Mouse (Mus musculus) CH12.LX (cell line): ENCODE results near the gene Rps12. TPM values are rescaled to one million over a fixed set of nuclear protein-coding genes. Genes with fewer than 3 reads are reported as not detected.

Source experiments
- DNase-seq: peaks from one replicate; pipeline ENCODE4 v3.0.0-alpha.2; 2013; ENCODE audit errors: extremely low read depth
- H3K27ac ChIP-seq: 2 replicates; pipeline ENCODE4 v1.5.1; 2012; ENCODE audit warnings: low read depth, mild to moderate bottlenecking, control low read depth, moderate library complexity; ENCODE audit not compliant: insufficient read depth
- H3K27me3 ChIP-seq: replicated peaks from 2 replicates; pipeline ENCODE3; 2012; ENCODE audit warnings: inconsistent platforms
- H3K36me3 ChIP-seq, 2 experiments: replicated peaks in 1 of 2; 2 replicates each; pipeline versions ENCODE3 to v1.6.1; 2012; ENCODE audit warnings: inconsistent platforms in 1 of 2, low read length in 1 of 2, mild to moderate bottlenecking in 1 of 2, mixed read lengths in 1 of 2, moderate library complexity in 1 of 2; ENCODE audit not compliant: control insufficient read depth in 1 of 2, insufficient read depth in 1 of 2
- H3K4me1 ChIP-seq, 2 experiments: 2 replicates each; pipeline ENCODE4 v1.6.1; 2012; ENCODE audit warnings: inconsistent platforms in 1 of 2, moderate library complexity in 1 of 2; ENCODE audit not compliant: insufficient read depth in 2 of 2, control insufficient read depth in 1 of 2
- H3K4me2 ChIP-seq: 2 replicates; pipeline ENCODE4 v1.6.1; 2012; ENCODE audit warnings: low read depth, mild to moderate bottlenecking, control low read depth; ENCODE audit not compliant: poor library complexity, insufficient read depth, severe bottlenecking
- H3K4me3 ChIP-seq, 3 experiments: fragments of 150-350 bp in 1 of 3; sonication (generic) in 1 of 3; replicated peaks in 1 of 3; 2 replicates each; pipeline versions ENCODE3 to v1.5.1; 2011 to 2012; ENCODE audit warnings: low read depth in 2 of 3, low read length in 2 of 3, mild to moderate bottlenecking in 2 of 3, moderate library complexity in 2 of 3, control low read depth in 1 of 3, improper control_type of control experiment in 1 of 3, inconsistent platforms in 1 of 3, mixed read lengths in 1 of 3; ENCODE audit not compliant: poor library complexity in 1 of 3
- H3K79me2 ChIP-seq: replicated peaks from 2 replicates; pipeline ENCODE4 v1.6.1; 2012; ENCODE audit warnings: mild to moderate bottlenecking, moderate library complexity; ENCODE audit not compliant: control insufficient read depth, poor library complexity, insufficient read depth, severe bottlenecking; ENCODE audit errors: extremely low read depth
- H3K9ac ChIP-seq: 2 replicates; pipeline ENCODE4 v1.6.1; 2012; ENCODE audit warnings: low read depth, mild to moderate bottlenecking, control low read depth, moderate library complexity; ENCODE audit not compliant: insufficient read depth
- H3K9me3 ChIP-seq: replicated peaks from 2 replicates; pipeline ENCODE3; 2012; ENCODE audit warnings: low read length, inconsistent platforms, mixed read lengths
- CTCF ChIP-seq, 2 experiments: IDR thresholded peaks in 1 of 2; conservative IDR thresholded peaks in 1 of 2; 2 replicates each; pipeline ENCODE4 v1.5.1; 2011 to 2012; ENCODE audit warnings: low read depth in 2 of 2, low read length in 2 of 2, improper control_type of control experiment in 1 of 2, inconsistent platforms in 1 of 2, mild to moderate bottlenecking in 1 of 2, moderate library complexity in 1 of 2
- MXI1 ChIP-seq: IDR thresholded peaks from 2 replicates; pipeline ENCODE4 v1.6.1; 2011; ENCODE audit warnings: mild to moderate bottlenecking, low read depth, low read length, improper control_type of control experiment
- RAD21 ChIP-seq: IDR thresholded peaks from 2 replicates; pipeline ENCODE4 v1.6.1; 2011; ENCODE audit warnings: low read depth, mild to moderate bottlenecking, low read length, improper control_type of control experiment, moderate library complexity
- SIN3A ChIP-seq: IDR thresholded peaks from 2 replicates; pipeline ENCODE4 v1.6.1; 2012; ENCODE audit warnings: low read length, improper control_type of control experiment, inconsistent platforms
- SMC3 ChIP-seq: IDR thresholded peaks from 2 replicates; pipeline ENCODE4 v1.6.1; 2011; ENCODE audit warnings: low read depth, low read length, improper control_type of control experiment
- ZC3H11A ChIP-seq: IDR thresholded peaks from 2 replicates; pipeline ENCODE4 v1.6.1; 2012; ENCODE audit warnings: low read depth, mild to moderate bottlenecking, inconsistent platforms, low read length, improper control_type of control experiment
- ZNF384 ChIP-seq: IDR thresholded peaks from 2 replicates; pipeline ENCODE4 v1.6.1; 2012; ENCODE audit warnings: low read depth, low read length, improper control_type of control experiment, inconsistent platforms
- dilution Hi-C: fragments of 300-500 bp; cut with MboI; formaldehyde crosslinking; loops from 2 replicates; pipeline ENCODE4 v1.14.3; 2020; ENCODE audit warnings: low sequenced_read_pairs; ENCODE audit not compliant: extremely low pct_unique_long_range_greater_than_20kb, extremely low pct_ligation_motif_present
- in situ Hi-C: fragments of 300-500 bp; cut with MboI; formaldehyde crosslinking; loops from 3 replicates; pipeline ENCODE4 v1.14.3; 2019; ENCODE audit warnings: low sequenced_read_pairs, low pct_ligation_motif_present, low pct_unique_long_range_greater_than_20kb, mixed read lengths
- polyA plus RNA-seq: library from polyadenylated mRNA; unstranded; fragments of >175 nt; gene quantifications from 2 replicates; pipeline ENCODE4 v1.2.1, GENCODE M21; 2012; ENCODE audit warnings: low read depth; ENCODE audit not compliant: insufficient read length
- total RNA-seq, 2 experiments: library from RNA; depleted of rRNA; stranded (reverse); fragments of 300-350 nt in 1 of 2; fragments of >200 nt in 1 of 2; gene quantifications; 2 replicates each; pipeline ENCODE4 v1.2.3; 2012 to 2014

The Rps12 gene
- total and polyA plus RNA-seq, 3 experiments, result 140 to 5,207 (median 4,213) TPM

- in situ Hi-C loops (loop anchor here (25.0 kb wide), 2 partner anchors 325 to 475 kb away; partner anchors contain the start of gene Stx7), dilution Hi-C loops (no loop called here)
- no peak overlapping the region for H3K27ac ChIP-seq
- TF ChIP-seq ZNF384 (peak; percentile 45; the same call in 1 of the 2 replicates), ZC3H11A (no peak)
- no peaks in the 10 kb centered on the region for H3K9me3 ChIP-seq
- no peaks in the 10 kb centered on the region for H3K36me3 ChIP-seq
- no peak for DNase-seq
- no peaks in the 10 kb centered on the region for H3K79me2 ChIP-seq
- H3K27me3 ChIP-seq, result no peaks in the 10 kb centered on the region
- peaks cover 5 to 11% of the 10 kb centered on the region in 2 experiments; a peak in 2 of 4 replicates for H3K4me1 ChIP-seq
- H3K9ac ChIP-seq, result no peak overlapping the region
- no peak overlapping the region for H3K4me3 ChIP-seq
- H3K4me2 ChIP-seq, result peak overlapping the region; percentile 22; the same call in 1 of the 2 replicates
Observed at GRCm38 (mm10) chr10:23812438-23812759, 25.3 kb upstream of the Rps12 start.

- no peaks in the 10 kb centered on the region for H3K36me3 ChIP-seq
- H3K4me1 ChIP-seq, result peaks cover 5 to 11% of the 10 kb centered on the region in 2 experiments; a peak in 2 of 4 replicates
- dilution Hi-C loops (no loop called here), in situ Hi-C loops (loop anchor here (25.0 kb wide), 2 partner anchors 325 to 475 kb away; partner anchors contain the start of gene Stx7)
- no peaks in the 10 kb centered on the region for H3K9me3 ChIP-seq
- no peak overlapping the region for H3K4me3 ChIP-seq
- TF ChIP-seq SMC3 (peak; percentile 60), CTCF (conservative IDR thresholded peaks at IDR 0.05 in 1 of 2, IDR thresholded peaks at IDR 0.05 in 1 of 2; ENCODE audit: low read depth in 2 of 2, low read length in 2 of 2) (peak; percentile 76 to 96), RAD21 (peak; percentile 56), MXI1 (no peak)
- no peaks in the 10 kb centered on the region for H3K79me2 ChIP-seq
- peak; percentile 69 for DNase-seq
- H3K9ac ChIP-seq, result no peak overlapping the region
- no peaks in the 10 kb centered on the region for H3K27me3 ChIP-seq
- peak overlapping the region; percentile 22; the same call in 1 of the 2 replicates for H3K4me2 ChIP-seq
- no peak overlapping the region for H3K27ac ChIP-seq
Observed at GRCm38 (mm10) chr10:23811635-23812437, 24.8 kb upstream of the Rps12 start.

GRCm38 (mm10) chr10:23806201-23806600 lies 19.1 kb upstream of the Rps12 start:
- in situ Hi-C loops (loop anchor here (25.0 kb wide), 2 partner anchors 331 to 481 kb away; partner anchors contain the start of gene Stx7), dilution Hi-C loops (no loop called here)

More at GRCm38 (mm10) chr10:23806201-23806600, 19.1 kb upstream of the Rps12 start:
- no peak for DNase-seq
- Histone ChIP-seq H3K79me2 (no peaks in the 10 kb centered on the region), H3K27ac (no peak overlapping the region), H3K9me3 (no peaks in the 10 kb centered on the region), H3K27me3 (no peaks in the 10 kb centered on the region), H3K4me1 (peaks cover 2 to 18% of the 10 kb centered on the region in 2 experiments; a peak in 2 of 4 replicates), H3K4me3 (no peak overlapping the region), H3K36me3 (no peaks in the 10 kb centered on the region), H3K9ac (no peak overlapping the region), H3K4me2 (no peak overlapping the region)
- TF ChIP-seq SIN3A, result no peak
